Mouse (Mus musculus): ENCODE measurements around the gene Syndig1.

Syndig1 gene

GRCm38 (mm10) chr2:149991506-149991905 lies 162.5 kb downstream of the Syndig1 start:
- no peak for DNase-seq

GRCm38 (mm10) chr2:149992921-149993320 lies 163.9 kb downstream of the Syndig1 start:
- no peak for DNase-seq

GRCm38 (mm10) chr2:149996382-149996964 lies 167.5 kb downstream of the Syndig1 start:
- DNase-seq = no peak

- no peak for DNase-seq
These were observed 168.6 kb downstream of the Syndig1 start for GRCm38 (mm10) chr2:149997657-149998056.

- DNase-seq = no peak
These were observed 169.5 kb downstream of the Syndig1 start for GRCm38 (mm10) chr2:149998373-149999108.

DNA sequence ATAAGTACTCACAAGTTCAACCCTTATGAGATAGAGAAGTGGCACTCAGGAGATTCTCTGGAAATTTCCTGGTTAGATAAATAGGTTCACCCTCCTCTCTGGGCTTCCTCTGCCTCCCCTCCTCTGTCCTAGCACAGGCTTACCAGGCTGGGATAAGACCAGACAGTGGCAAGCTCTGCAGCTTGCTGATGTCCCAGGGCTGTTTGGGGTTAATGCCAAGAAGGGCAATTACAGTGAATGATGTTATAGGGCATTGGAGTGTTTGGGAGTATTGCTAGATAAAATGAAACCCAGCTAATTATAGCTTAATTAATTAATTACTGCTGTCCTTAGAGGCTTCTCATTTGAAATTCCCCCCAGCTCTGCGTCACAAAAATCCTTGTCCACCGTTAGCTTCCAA lies 171.6 kb downstream of the Syndig1 start:
- DNase-seq = no peak

DNA sequence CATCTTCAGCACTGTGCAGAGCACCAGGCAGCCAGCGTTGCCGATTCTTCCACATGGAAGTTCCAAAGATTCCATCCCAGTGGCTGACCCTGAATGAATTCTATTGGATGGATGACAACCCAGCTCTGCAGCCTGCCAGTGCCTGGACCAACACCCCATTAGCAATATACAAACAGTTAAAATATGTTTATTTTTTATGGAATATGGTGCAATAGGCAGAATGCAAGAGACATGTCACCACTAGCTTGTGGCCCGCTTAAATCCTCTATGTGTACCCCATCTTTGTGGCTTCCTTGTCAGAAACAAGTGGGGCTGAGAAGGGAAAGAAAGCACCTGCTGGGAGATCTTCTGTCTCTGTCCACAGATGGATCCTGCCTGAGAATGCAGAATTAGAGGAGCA lies 174.5 kb downstream of the Syndig1 start:
- DNase-seq = no peak

DNA sequence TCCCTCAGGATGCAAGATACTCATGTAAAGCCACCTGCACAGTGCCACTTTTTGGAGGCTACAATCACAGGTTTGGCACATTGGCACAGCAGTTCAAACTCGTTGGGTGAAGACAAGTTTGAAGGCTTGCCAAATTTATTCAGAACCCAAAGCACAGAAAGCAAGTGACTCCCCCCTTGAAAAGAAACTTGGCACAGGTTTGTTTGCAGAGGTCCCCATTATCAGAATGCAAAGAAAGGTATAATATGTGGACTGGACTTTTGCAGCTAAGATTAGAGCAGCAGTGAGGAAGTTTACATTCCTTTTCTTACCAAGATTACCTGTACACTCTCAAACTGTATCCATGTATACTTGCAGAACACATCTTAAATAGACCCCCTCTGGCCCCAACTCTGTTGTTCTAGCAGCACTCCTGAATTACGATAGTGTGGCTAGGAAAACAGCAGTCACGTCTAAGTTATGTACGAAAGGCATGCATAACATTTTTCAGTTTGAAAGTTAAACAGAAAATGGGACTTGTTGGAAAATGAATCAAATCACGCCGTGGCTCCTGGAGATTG lies 183.9 kb downstream of the Syndig1 start:
- DNase-seq = no peak

DNA sequence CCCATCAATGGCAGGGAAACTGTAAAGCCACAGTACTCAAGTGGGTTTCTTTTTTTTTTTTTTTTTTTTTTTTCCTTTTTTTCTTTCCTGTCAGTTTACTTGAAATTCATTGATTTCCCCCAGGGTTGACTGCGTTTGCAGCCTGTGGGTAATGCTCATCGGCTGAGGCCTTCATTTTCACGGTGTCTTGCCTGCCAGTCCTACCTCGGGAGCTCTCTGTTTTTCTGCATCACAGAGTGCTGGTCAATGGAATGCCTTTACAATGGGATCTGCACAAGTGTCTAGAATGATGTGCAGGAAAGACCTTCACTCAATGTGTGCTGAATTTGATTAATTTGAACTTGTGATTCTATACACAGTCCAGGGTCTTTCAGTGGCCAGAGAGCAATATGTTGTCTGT lies 184.8 kb downstream of the Syndig1 start:
- no peak for DNase-seq

DNA sequence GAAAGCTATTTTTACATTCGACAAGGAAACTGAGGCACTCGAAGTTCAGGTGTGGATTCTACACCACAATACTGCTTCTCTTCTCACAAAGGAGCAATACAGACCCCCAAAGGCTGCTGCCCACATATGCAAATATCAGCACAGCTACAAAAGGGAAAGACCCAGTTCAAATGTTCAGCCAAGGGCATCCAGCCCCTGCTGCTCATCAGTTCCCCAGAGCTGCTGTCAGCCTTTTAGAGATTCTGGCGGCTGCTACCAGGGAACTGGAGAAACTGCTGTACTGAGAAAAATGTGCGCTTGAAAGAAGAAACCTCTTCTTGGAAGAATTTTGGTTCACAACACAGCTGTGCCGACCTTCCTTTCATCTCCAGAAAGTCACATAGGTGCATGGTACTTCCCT lies 187.3 kb downstream of the Syndig1 start:
- DNase-seq = no peak

- no peak for DNase-seq
These were observed 191.7 kb downstream of the Syndig1 start for GRCm38 (mm10) chr2:150020706-150021105.

DNA sequence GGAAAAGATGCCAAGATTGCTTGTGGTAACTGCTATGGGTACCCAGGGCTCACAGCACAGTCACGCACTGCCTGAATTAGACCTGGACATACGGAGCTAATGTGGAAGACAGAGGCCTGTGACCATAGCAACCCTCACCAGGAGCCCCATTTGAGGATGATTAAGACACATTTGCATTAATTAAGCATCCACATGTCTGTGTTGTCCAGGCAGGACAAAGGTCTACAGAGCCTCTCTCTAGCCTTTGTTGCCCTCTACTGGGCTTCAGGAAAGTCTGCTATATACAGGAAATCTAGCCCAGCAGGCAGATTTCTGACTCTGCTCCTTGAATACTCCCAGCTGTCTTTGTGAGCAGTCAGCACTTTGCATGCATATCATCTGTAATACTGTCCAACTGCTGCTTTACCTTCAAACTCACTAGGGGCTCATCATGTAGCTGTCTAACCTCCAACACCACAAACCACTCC lies 194.9 kb downstream of the Syndig1 start:
- peak; percentile 9 for DNase-seq

GRCm38 (mm10) chr2:150043531-150043930 lies 214.5 kb downstream of the Syndig1 start:
- DNase-seq = no peak
